Mouse (Mus musculus) kidney, adult 2 months (tissue): ENCODE results near the gene Ssbp3. TPM values are rescaled to one million over a fixed set of nuclear protein-coding genes. Genes with fewer than 3 reads are reported as not detected.
A peak's percentile ranks its signal among the peaks of the same experiment; 100 is the strongest.

Experiments
- DNase-seq: peaks from one replicate; pipeline ENCODE4 v3.0.0; 2021
- H3K27ac ChIP-seq: fragments of 200-500 bp; 2 replicates; pipeline ENCODE4 v1.5.1; 2012; ENCODE audit warnings: low read depth, low read length, control low read depth, inconsistent platforms; ENCODE audit not compliant: insufficient read depth
- H3K27me3 ChIP-seq: fragments of 200-500 bp; replicated peaks from 2 replicates; pipeline ENCODE4 v1.6.1; 2012; ENCODE audit warnings: mild to moderate bottlenecking, moderate library complexity, low read length, inconsistent platforms; ENCODE audit not compliant: control insufficient read depth, insufficient read depth
- H3K36me3 ChIP-seq: fragments of 200-500 bp; 2 replicates; pipeline ENCODE4 v1.6.1; 2012; ENCODE audit warnings: mild to moderate bottlenecking, moderate library complexity, low read length, inconsistent platforms; ENCODE audit not compliant: control insufficient read depth, insufficient read depth
- H3K4me1 ChIP-seq: fragments of 200-500 bp; 2 replicates; pipeline ENCODE4 v1.6.1; 2011; ENCODE audit warnings: low read length; ENCODE audit not compliant: control insufficient read depth, insufficient read depth
- H3K4me3 ChIP-seq: fragments of 200-500 bp; 2 replicates; pipeline ENCODE4 v1.5.1; 2011; ENCODE audit warnings: mild to moderate bottlenecking, low read depth, low read length, control low read depth; ENCODE audit not compliant: insufficient read depth
- CTCF ChIP-seq: fragments of 200-500 bp; conservative IDR thresholded peaks from 2 replicates; pipeline ENCODE4 v1.5.1; 2011; ENCODE audit warnings: low read depth, mild to moderate bottlenecking, control low read depth, low read length, moderate library complexity, mixed read lengths; ENCODE audit not compliant: insufficient read depth, insufficient read length
- POLR2A ChIP-seq: fragments of 200-500 bp; IDR thresholded peaks from one replicate; pipeline ENCODE4 v1.6.1; 2011; ENCODE audit warnings: low read depth, low read length, control low read depth
- WGBS: fragments of 180-500 bp; shearing (Covaris S2); methylation state at CpG from one replicate; pipeline ENCODE4 v1.1.7; 2018; 5-methylcytosine and 5-hydroxymethylcytosine counted together
- polyA plus RNA-seq: library from polyadenylated mRNA; depleted of rRNA; stranded (reverse); fragments of >200 nt; gene quantifications from 2 replicates; pipeline ENCODE4 v1.2.3, GENCODE M21; 2012

The Ssbp3 gene
- polyA plus RNA-seq, 1 experiment: 48.6 TPM

GRCm38 (mm10) chr4:106934931-106935582 is 24.6 kb downstream of the Ssbp3 start:
- TF ChIP-seq POLR2A (no peak), CTCF (no peak)
- Histone ChIP-seq H3K27me3 (no peaks in the 10 kb centered on the region), H3K36me3 (no peaks in the 10 kb centered on the region), H3K4me1 (peaks cover 9% of the 10 kb centered on the region; the same call in 1 of the 2 replicates), H3K27ac (no peak overlapping the region), H3K4me3 (no peak overlapping the region)
- 80% methylated on average over 12 of the region's 12 CpGs for WGBS
- DNase-seq: no peak

- WGBS: 59% methylated on average over 2 of the region's 2 CpGs
- no peak for DNase-seq
- Histone ChIP-seq H3K27ac (no peak overlapping the region), H3K27me3 (no peaks in the 10 kb centered on the region), H3K4me3 (no peak overlapping the region), H3K36me3 (no peaks in the 10 kb centered on the region), H3K4me1 (peaks cover 9% of the 10 kb centered on the region; the same call in 1 of the 2 replicates)
- TF ChIP-seq CTCF: no peak
- TF ChIP-seq POLR2A: no peak
These were observed 25.1 kb downstream of the Ssbp3 start for GRCm38 (mm10) chr4:106935583-106935935.

DNA sequence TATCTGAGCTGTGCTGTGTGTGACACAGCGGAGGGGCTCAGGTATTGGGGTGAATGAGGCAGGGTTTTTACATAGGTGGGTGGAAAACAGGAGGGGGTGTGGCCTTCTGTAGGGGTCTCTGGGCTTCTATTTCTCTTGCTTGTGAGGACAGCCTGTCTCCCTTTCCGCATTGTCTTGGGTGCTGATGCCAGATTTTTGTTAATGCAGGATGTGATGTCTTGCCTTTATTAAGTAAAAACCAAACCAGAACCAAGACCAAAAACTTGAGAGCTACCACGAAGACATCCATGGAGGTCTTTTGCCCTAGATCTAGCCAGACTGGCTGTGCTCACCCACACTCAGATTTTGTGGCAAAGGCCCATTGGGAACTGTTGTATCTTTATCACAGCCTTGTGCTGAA is 25.5 kb downstream of the Ssbp3 start:
- H3K27ac ChIP-seq: no peak overlapping the region
- no peak for DNase-seq
- H3K4me1 ChIP-seq: peaks cover 9% of the 10 kb centered on the region; the same call in 1 of the 2 replicates
- no peak for TF ChIP-seq POLR2A
- TF ChIP-seq CTCF: no peak
- no peaks in the 10 kb centered on the region for H3K36me3 ChIP-seq
- H3K4me3 ChIP-seq: no peak overlapping the region
- H3K27me3 ChIP-seq: no peaks in the 10 kb centered on the region
- 83% methylated on average over 3 of the region's 3 CpGs for WGBS

DNA sequence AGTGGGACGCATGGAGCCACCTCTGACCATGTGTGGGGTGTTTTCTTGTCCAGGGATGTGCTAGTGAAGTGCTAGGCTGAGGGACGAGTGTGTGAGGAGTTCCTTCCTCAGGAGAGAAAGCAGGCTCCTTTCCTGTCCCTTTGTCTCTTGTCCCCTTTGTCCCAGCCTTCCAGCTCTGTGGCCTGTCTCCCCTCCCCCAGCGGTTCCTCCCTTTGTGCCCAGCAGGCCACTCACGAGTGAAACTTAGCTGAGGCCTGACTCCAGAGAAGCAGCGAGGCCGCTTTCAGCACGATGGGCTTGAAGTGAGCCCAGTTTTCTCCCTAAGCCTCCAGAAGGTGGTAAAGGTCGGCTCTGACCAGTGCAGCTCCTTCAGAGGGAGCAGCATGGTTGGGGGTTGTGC is 26.2 kb downstream of the Ssbp3 start:
- 47% methylated on average over 8 of the region's 8 CpGs for WGBS
- TF ChIP-seq CTCF (no peak), POLR2A (no peak)
- no peaks in the 10 kb centered on the region for H3K27me3 ChIP-seq
- H3K27ac ChIP-seq: no peak overlapping the region
- H3K4me1 ChIP-seq: peaks cover 9% of the 10 kb centered on the region; the same call in 1 of the 2 replicates
- no peak for DNase-seq
- no peak overlapping the region for H3K4me3 ChIP-seq
- no peaks in the 10 kb centered on the region for H3K36me3 ChIP-seq

- no peaks in the 10 kb centered on the region for H3K27me3 ChIP-seq
- H3K27ac ChIP-seq: no peak overlapping the region
- TF ChIP-seq POLR2A (no peak), CTCF (no peak)
- peaks cover 9% of the 10 kb centered on the region; the same call in 1 of the 2 replicates for H3K4me1 ChIP-seq
- no peaks in the 10 kb centered on the region for H3K36me3 ChIP-seq
- no peak for DNase-seq
- no peak overlapping the region for H3K4me3 ChIP-seq
- 75% methylated on average over 8 of the region's 8 CpGs for WGBS
These were observed 28.2 kb downstream of the Ssbp3 start for GRCm38 (mm10) chr4:106938506-106939222.

DNA sequence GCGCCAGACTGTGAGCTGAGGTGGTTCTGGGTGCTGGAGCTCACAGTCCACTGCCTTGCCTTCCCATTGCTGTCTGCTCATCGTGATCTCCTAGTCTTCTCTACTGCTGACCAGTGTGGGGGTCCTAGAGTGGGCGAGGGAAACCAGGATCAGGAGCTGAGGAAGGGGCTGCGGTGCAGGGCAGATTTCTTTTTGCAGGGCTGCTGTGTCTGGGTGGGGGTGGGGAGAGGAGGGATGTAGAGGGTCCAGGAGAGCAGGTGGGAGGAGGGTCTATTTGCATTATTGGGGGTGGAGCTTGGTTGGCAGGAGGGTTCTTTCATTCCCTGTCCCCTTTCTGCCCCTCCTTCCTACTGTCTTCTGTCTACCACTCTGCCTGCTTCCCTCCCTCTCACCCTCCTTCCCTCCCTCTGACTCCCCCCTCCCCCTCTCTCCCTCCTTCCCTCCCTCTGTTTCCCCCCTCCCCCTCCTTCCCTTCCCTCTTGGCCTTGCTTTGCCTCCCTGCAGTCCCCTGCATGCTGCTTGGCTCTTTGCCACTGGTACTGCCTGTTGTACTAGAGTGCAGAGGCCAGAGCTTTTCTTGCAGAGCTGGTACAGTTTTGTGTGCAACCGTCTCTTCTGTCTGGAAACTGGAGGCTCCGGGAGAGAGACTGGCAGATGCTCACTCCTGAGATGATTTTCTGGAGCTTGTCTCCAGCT is 28.9 kb downstream of the Ssbp3 start:
- Histone ChIP-seq H3K36me3 (no peaks in the 10 kb centered on the region), H3K4me1 (peaks cover 9% of the 10 kb centered on the region; the same call in 1 of the 2 replicates), H3K4me3 (no peak overlapping the region), H3K27ac (no peak overlapping the region), H3K27me3 (no peaks in the 10 kb centered on the region)
- WGBS: 39% methylated on average over 6 of the region's 6 CpGs
- peak; percentile 89 for DNase-seq
- TF ChIP-seq CTCF: no peak
- no peak for TF ChIP-seq POLR2A

DNA sequence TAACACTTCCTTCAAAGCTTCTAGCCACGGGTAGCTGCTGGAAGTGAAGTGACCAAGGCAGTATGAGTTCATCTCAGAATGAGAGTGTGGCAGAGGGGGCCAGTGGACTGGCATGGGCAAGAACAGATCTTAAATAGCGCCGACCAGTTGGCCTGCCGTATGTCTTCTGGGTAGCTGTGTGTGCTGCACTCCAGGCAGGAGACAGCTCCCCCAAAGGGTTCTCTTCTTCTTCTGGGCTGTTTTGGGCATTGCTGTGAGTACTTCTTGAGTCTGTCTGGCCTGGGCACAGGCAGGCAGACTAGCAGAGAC is 29.4 kb downstream of the Ssbp3 start:
- H3K4me3 ChIP-seq: no peak overlapping the region
- TF ChIP-seq CTCF (no peak), POLR2A (no peak)
- WGBS: 37% methylated on average over 4 of the region's 4 CpGs
- H3K4me1 ChIP-seq: peaks cover 9% of the 10 kb centered on the region; the same call in 1 of the 2 replicates
- no peak for DNase-seq
- no peaks in the 10 kb centered on the region for H3K27me3 ChIP-seq
- no peaks in the 10 kb centered on the region for H3K36me3 ChIP-seq
- H3K27ac ChIP-seq: no peak overlapping the region
